Comparison of ENCODE assay signal across 8 mouse cellular contexts in genomic region chr10:95940901-95941767, GRCm38 (mm10). TPM values are rescaled to one million over a fixed set of nuclear protein-coding genes. Genes with fewer than 3 reads are reported as not detected.
DNase-seq lines count a peak whose midpoint lies in the region; ATAC-seq lines count a peak whose summit lies in the region.

No protein-coding gene starts in this region.

- WGBS in forebrain, embryonic 14.5 days: 5% methylated on average over 53 of the region's 69 CpGs
- whole genome bisulfite sequencing in liver, embryonic 11.5 days: 4% methylated on average over 63 of the region's 69 CpGs

- no peaks in the 10 kb centered on the region for H3K36me3 ChIP-seq in forebrain, embryonic 14.5 days (ENCODE audit: control insufficient read depth, insufficient read depth, low read length)
- H3K36me3 ChIP-seq in liver, embryonic 11.5 days (ENCODE audit: control insufficient read depth, insufficient read depth, low read length): peaks cover 3% of the 10 kb centered on the region

- H3K4me2 ChIP-seq in forebrain, embryonic 14.5 days (ENCODE audit: low read length): peak overlapping the region; percentile 78
- H3K4me2 ChIP-seq in liver, embryonic 11.5 days: peak overlapping the region; percentile 81

- H3K9ac ChIP-seq in forebrain, embryonic 14.5 days (ENCODE audit: low read length): peak overlapping the region; percentile 85
- peak overlapping the region; percentile 86 for H3K9ac ChIP-seq in liver, embryonic 11.5 days (ENCODE audit: low read depth, low read length)

- H3K27ac ChIP-seq in forebrain, embryonic 14.5 days (ENCODE audit: low read depth, low read length): peak overlapping the region; percentile 82
- peak overlapping the region; percentile 87 for H3K27ac ChIP-seq in liver, embryonic 11.5 days (ENCODE audit: low read depth, low read length)

- no peaks in the 10 kb centered on the region for H3K27me3 ChIP-seq in forebrain, embryonic 14.5 days (replicated peaks; ENCODE audit: control insufficient read depth, insufficient read depth, low read length)
- H3K27me3 ChIP-seq in liver, embryonic 11.5 days (replicated peaks; ENCODE audit: control insufficient read depth, insufficient read depth, low read length): no peaks in the 10 kb centered on the region

- peak; percentile 74 for ATAC-seq in frontal cortex, adult (ENCODE audit: low TSS enrichment)
- ATAC-seq in forebrain, embryonic 14.5 days: peak; percentile 87
- peak; percentile 87 for ATAC-seq in liver, embryonic 11.5 days (replicated peaks; ENCODE audit: low FRiP score)

- H3K4me3 ChIP-seq in forebrain, embryonic 14.5 days (ENCODE audit: low read depth, low read length): peak overlapping the region; percentile 79
- H3K4me3 ChIP-seq in liver, embryonic 11.5 days (ENCODE audit: low read depth, low read length): peak overlapping the region; percentile 77

- no peak for DNase-seq in frontal cortex, postnatal 25 days (ENCODE audit: low spot score in 2 of 2)
- DNase-seq in thymus, postnatal 10 days (ENCODE audit: low spot score in 2 of 2): peak; percentile 4 to 16
- DNase-seq in thymus, postnatal 0 days (ENCODE audit: low spot score): no peak
- peak; percentile 69 for DNase-seq in forebrain, embryonic 14.5 days (ENCODE audit: low spot score)
- no peak for DNase-seq in liver, embryonic 11.5 days (ENCODE audit: low spot score)
- peak; percentile 46 for DNase-seq in skeletal muscle tissue, adult 2 months (ENCODE audit: low read depth, low spot score)
- DNase-seq in adrenal gland, adult 18-20 months (ENCODE audit: low spot score in 2 of 2): no peak

- no peaks in the 10 kb centered on the region for H3K9me3 ChIP-seq in forebrain, embryonic 14.5 days (replicated peaks; ENCODE audit: control insufficient read depth, low read length)
- H3K9me3 ChIP-seq in liver, embryonic 11.5 days (ENCODE audit: control insufficient read depth, low read length): no peaks in the 10 kb centered on the region

- H3K4me1 ChIP-seq in forebrain, embryonic 14.5 days (ENCODE audit: control insufficient read depth, insufficient read depth, low read length): peaks cover 9% of the 10 kb centered on the region; the same call in 1 of the 2 replicates
- peaks cover 15% of the 10 kb centered on the region; the same call in 1 of the 2 replicates for H3K4me1 ChIP-seq in liver, embryonic 11.5 days (replicated peaks; ENCODE audit: control insufficient read depth, insufficient read depth, low read length)

RNA-seq across cellular contexts. Expression of gene Eea1, which starts 0.7 kb away (rescaled TPM):
- 6.2 and 8.0 TPM in 2 replicates for polyA plus RNA-seq in thymus, postnatal 0 days (2015; fragmentation: Nextera tagmentation; extraction: Ambion mirVana)
- 15.5 and 18.9 TPM in 2 replicates for polyA plus RNA-seq in forebrain, embryonic 14.5 days (2014; fragmentation: Nextera tagmentation; extraction: Ambion mirVana)
- 14.1 and 14.4 TPM in 2 replicates for polyA plus RNA-seq in liver, embryonic 11.5 days (2014; fragmentation: Nextera tagmentation; extraction: Ambion mirVana)
- 10 to 100 TPM; 20.5 to 47.4 TPM for total RNA-seq in adrenal gland, adult 18-20 months (2021)

Comparison
In these comparisons a context has a peak if more than half of its experiments do, and no peak if none do; other contexts are left out.
1. DNase-seq: peak in thymus, postnatal 10 days (2 of 2), forebrain, embryonic 14.5 days (single experiment) and skeletal muscle tissue, adult 2 months (single experiment); none in frontal cortex, postnatal 25 days (0 of 2), thymus, postnatal 0 days (single experiment), liver, embryonic 11.5 days (single experiment) and adrenal gland, adult 18-20 months (0 of 2).
2. Peak in every context shown above with its lines, with median percentiles within 50 percentile points of each other: ATAC-seq.